Mouse (Mus musculus): ENCODE data around the gene Tmem236. TPM values are rescaled to one million over a fixed set of nuclear protein-coding genes. Genes with fewer than 3 reads are reported as not detected.
A peak's percentile ranks its signal among the peaks of the same experiment; 100 is the strongest.

Tmem236 gene
- total and polyA plus RNA-seq, 3 experiments = 0.05 TPM; not detected in 2

DNA sequence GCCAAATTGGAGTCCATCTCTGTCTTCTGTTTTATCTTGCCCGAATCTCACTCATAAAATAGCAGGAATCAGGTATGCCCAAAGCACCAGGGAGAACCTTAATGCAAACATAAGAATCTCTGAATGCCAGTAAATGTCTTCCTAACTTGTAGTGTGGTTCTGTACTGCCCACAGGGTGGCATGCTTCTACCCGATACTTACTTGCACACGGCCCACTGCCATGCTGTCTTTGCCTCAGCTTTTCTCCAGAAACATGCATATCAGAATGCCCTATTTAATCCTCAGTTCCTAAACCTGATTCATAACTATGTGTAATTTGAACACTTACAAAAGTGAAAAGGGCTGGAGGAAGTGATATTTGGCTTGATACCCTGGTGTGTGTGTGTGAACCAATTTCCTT, 77.6 kb downstream of the Tmem236 start:
- DNase-seq (ENCODE audit: extremely low read depth) = no peak
- Histone ChIP-seq H3K36me3 (replicated peaks in 1 of 2; ENCODE audit: control insufficient read depth in 1 of 2, insufficient read depth in 1 of 2, low read length in 1 of 2) (no peaks in the 10 kb centered on the region), H3K79me2 (replicated peaks; ENCODE audit: control insufficient read depth, extremely low read depth, insufficient read depth, poor library complexity, severe bottlenecking) (no peaks in the 10 kb centered on the region), H3K27me3 (replicated peaks) (no peaks in the 10 kb centered on the region), H3K27ac (ENCODE audit: insufficient read depth, low read depth) (no peak overlapping the region), H3K4me3 (replicated peaks in 1 of 3; ENCODE audit: low read depth in 2 of 3, low read length in 2 of 3, poor library complexity in 1 of 3) (no peak overlapping the region), H3K9ac (ENCODE audit: insufficient read depth, low read depth) (no peak overlapping the region), H3K4me1 (ENCODE audit: control insufficient read depth in 1 of 2, insufficient read depth in 2 of 2) (peaks cover 0 to 15% of the 10 kb centered on the region in 2 experiments; a peak in 3 of 4 replicates), H3K4me2 (ENCODE audit: insufficient read depth, low read depth, poor library complexity, severe bottlenecking) (no peak overlapping the region), H3K9me3 (replicated peaks; ENCODE audit: low read length) (no peaks in the 10 kb centered on the region)
- in situ Hi-C loops (cut with MboI; ENCODE audit: low pct_ligation_motif_present, low pct_unique_long_range_greater_than_20kb, low sequenced_read_pairs) (no loop called here), dilution Hi-C loops (cut with MboI; ENCODE audit: extremely low pct_ligation_motif_present, extremely low pct_unique_long_range_greater_than_20kb, low sequenced_read_pairs) (no loop called here)
- TF ChIP-seq GABPA (IDR thresholded peaks at IDR 0.05; ENCODE audit: insufficient replicate concordance, low read depth, low read length) = no peak
- no peak for TF ChIP-seq ZKSCAN1 (IDR thresholded peaks at IDR 0.05; ENCODE audit: borderline replicate concordance, low read depth, low read length)
- TF ChIP-seq CTCF (conservative IDR thresholded peaks at IDR 0.05 in 1 of 2, IDR thresholded peaks at IDR 0.05 in 1 of 2; ENCODE audit: low read depth in 2 of 2, low read length in 2 of 2) = peak in 1 of 2 experiments; percentile 48; a peak in 2 of 4 replicates
- TF ChIP-seq TCF12 (IDR thresholded peaks at IDR 0.05; ENCODE audit: low read depth, low read length) = no peak
- TF ChIP-seq KAT2A (IDR thresholded peaks at IDR 0.05; ENCODE audit: insufficient replicate concordance, low read length) = no peak
- TF ChIP-seq HCFC1 (IDR thresholded peaks at IDR 0.05; ENCODE audit: low read depth, low read length) = no peak
- no peak for TF ChIP-seq PAX5 (IDR thresholded peaks at IDR 0.05; ENCODE audit: low read length)
- TF ChIP-seq CHD1 (IDR thresholded peaks at IDR 0.05; ENCODE audit: low read depth, low read length) = no peak
- no peak for TF ChIP-seq MAX (IDR thresholded peaks at IDR 0.05; ENCODE audit: low read length)
- no peak for TF ChIP-seq ZMIZ1 (IDR thresholded peaks at IDR 0.05; ENCODE audit: low read depth, low read length)
- TF ChIP-seq SIN3A (IDR thresholded peaks at IDR 0.05; ENCODE audit: low read length) = no peak
- TF ChIP-seq UBTF (IDR thresholded peaks at IDR 0.05; ENCODE audit: low read depth, low read length) = no peak
- peak; percentile 13 for TF ChIP-seq RAD21 (IDR thresholded peaks at IDR 0.05; ENCODE audit: low read depth, low read length)
- TF ChIP-seq POLR2AphosphoS2 (IDR thresholded peaks at IDR 0.05; ENCODE audit: low read depth, low read length) = no peak
- no peak for TF ChIP-seq ZNF384 (IDR thresholded peaks at IDR 0.05; ENCODE audit: low read depth, low read length)
- TF ChIP-seq TBP (conservative IDR thresholded peaks at IDR 0.05; ENCODE audit: low read depth, low read length) = no peak
- no peak for TF ChIP-seq JUN (IDR thresholded peaks at IDR 0.05; ENCODE audit: insufficient read depth, low read depth, low read length)
- no peak for TF ChIP-seq MXI1 (IDR thresholded peaks at IDR 0.05; ENCODE audit: low read depth, low read length)
- no peak for TF ChIP-seq EP300 (IDR thresholded peaks at IDR 0.05; ENCODE audit: low read length)
- peak; percentile 41 for TF ChIP-seq SMC3 (IDR thresholded peaks at IDR 0.05; ENCODE audit: low read depth, low read length)

DNA sequence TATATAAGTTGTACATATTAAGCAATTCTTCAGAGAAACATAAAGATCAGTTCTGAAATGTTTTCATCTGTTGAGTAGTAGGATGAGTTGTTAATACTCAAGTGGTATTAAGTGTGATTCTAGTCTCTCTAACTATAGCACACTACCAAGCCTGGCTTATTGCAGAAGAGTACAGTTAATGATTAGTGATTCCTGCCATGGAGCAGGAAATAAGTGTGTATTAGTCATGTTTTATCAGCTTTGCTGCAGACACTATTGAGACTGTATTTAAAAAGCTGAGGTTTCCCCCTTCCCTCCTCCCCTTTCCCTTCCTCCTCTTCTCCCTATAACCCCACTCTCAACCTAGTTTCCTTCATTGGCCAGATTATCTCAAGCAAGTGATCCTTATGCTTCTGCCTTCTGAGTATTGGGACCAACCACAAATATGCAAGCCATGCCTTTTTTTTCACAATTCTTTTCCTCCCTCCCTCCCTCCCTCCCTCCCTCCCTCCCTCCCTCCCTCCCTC, 84.1 kb downstream of the Tmem236 start:
- no peak for DNase-seq (ENCODE audit: extremely low read depth)
- in situ Hi-C loops (cut with MboI; ENCODE audit: low pct_ligation_motif_present, low pct_unique_long_range_greater_than_20kb, low sequenced_read_pairs) = no loop called here
- Histone ChIP-seq H3K27ac (ENCODE audit: insufficient read depth, low read depth) (no peak overlapping the region), H3K79me2 (replicated peaks; ENCODE audit: control insufficient read depth, extremely low read depth, insufficient read depth, poor library complexity, severe bottlenecking) (no peaks in the 10 kb centered on the region), H3K36me3 (replicated peaks in 1 of 2; ENCODE audit: control insufficient read depth in 1 of 2, insufficient read depth in 1 of 2, low read length in 1 of 2) (no peaks in the 10 kb centered on the region), H3K9ac (ENCODE audit: insufficient read depth, low read depth) (no peak overlapping the region), H3K4me2 (ENCODE audit: insufficient read depth, low read depth, poor library complexity, severe bottlenecking) (no peak overlapping the region), H3K27me3 (replicated peaks) (no peaks in the 10 kb centered on the region), H3K4me1 (ENCODE audit: control insufficient read depth in 1 of 2, insufficient read depth in 2 of 2) (no peaks in the 10 kb centered on the region), H3K4me3 (replicated peaks in 1 of 3; ENCODE audit: low read depth in 2 of 3, low read length in 2 of 3, poor library complexity in 1 of 3) (no peak overlapping the region), H3K9me3 (replicated peaks; ENCODE audit: low read length) (no peaks in the 10 kb centered on the region)
- TF ChIP-seq PAX5 (IDR thresholded peaks at IDR 0.05; ENCODE audit: low read length) (no peak), JUND (conservative IDR thresholded peaks at IDR 0.05; ENCODE audit: low read depth, low read length) (no peak), RAD21 (IDR thresholded peaks at IDR 0.05; ENCODE audit: low read depth, low read length) (no peak), MAZ (IDR thresholded peaks at IDR 0.05; ENCODE audit: low read depth, low read length) (no peak), E2F4 (IDR thresholded peaks at IDR 0.05; ENCODE audit: insufficient replicate concordance, low read depth, low read length) (no peak), POLR2A (IDR thresholded peaks at IDR 0.05; ENCODE audit: low read depth, low read length) (no peak), USF2 (conservative IDR thresholded peaks at IDR 0.05; ENCODE audit: low read depth, low read length) (no peak), MEF2A (IDR thresholded peaks at IDR 0.05; ENCODE audit: borderline replicate concordance, low read depth, low read length) (no peak), SIN3A (IDR thresholded peaks at IDR 0.05; ENCODE audit: low read length) (no peak), CTCF (conservative IDR thresholded peaks at IDR 0.05 in 1 of 2, IDR thresholded peaks at IDR 0.05 in 1 of 2; ENCODE audit: low read depth in 2 of 2, low read length in 2 of 2) (no peak), ETS1 (conservative IDR thresholded peaks at IDR 0.05; ENCODE audit: low read depth, low read length) (no peak), MAX (IDR thresholded peaks at IDR 0.05; ENCODE audit: low read length) (no peak), KAT2A (IDR thresholded peaks at IDR 0.05; ENCODE audit: insufficient replicate concordance, low read length) (no peak), JUN (IDR thresholded peaks at IDR 0.05; ENCODE audit: insufficient read depth, low read depth, low read length) (no peak), MYC (IDR thresholded peaks at IDR 0.05; ENCODE audit: low read depth, low read length) (no peak), IRF4 (IDR thresholded peaks at IDR 0.05; ENCODE audit: low read depth, low read length) (no peak), ZMIZ1 (IDR thresholded peaks at IDR 0.05; ENCODE audit: low read depth, low read length) (no peak), USF1 (IDR thresholded peaks at IDR 0.05; ENCODE audit: low read depth, low read length) (no peak), MXI1 (IDR thresholded peaks at IDR 0.05; ENCODE audit: low read depth, low read length) (no peak), NRF1 (IDR thresholded peaks at IDR 0.05; ENCODE audit: low read depth, low read length) (no peak)
- dilution Hi-C loops (cut with MboI; ENCODE audit: extremely low pct_ligation_motif_present, extremely low pct_unique_long_range_greater_than_20kb, low sequenced_read_pairs) = no loop called here
